Mouse (Mus musculus) cortical plate, adult 2 months (tissue): ENCODE data around the gene Endog. TPM values are rescaled to one million over a fixed set of nuclear protein-coding genes. Genes with fewer than 3 reads are reported as not detected.
"Not testable (repeated sequence)": the region's sequence is repeated elsewhere in the genome, so short reads cannot be mapped to it uniquely, and the experiment has no call there.

ENCODE experiments used
- H3K27ac ChIP-seq: fragments of 200-500 bp; 2 replicates; pipeline ENCODE4 v1.5.1; 2012; ENCODE audit warnings: low read length, control low read depth, inconsistent platforms; ENCODE audit not compliant: insufficient read depth
- H3K4me1 ChIP-seq: fragments of 200-500 bp; 2 replicates; pipeline ENCODE4 v1.6.1; 2011; ENCODE audit warnings: low read length; ENCODE audit not compliant: control insufficient read depth, insufficient read depth
- H3K4me3 ChIP-seq: fragments of 200-500 bp; 2 replicates; pipeline ENCODE4 v1.5.1; 2011; ENCODE audit warnings: mild to moderate bottlenecking, low read length, control low read depth; ENCODE audit not compliant: insufficient read depth
- CTCF ChIP-seq: fragments of 200-500 bp; IDR thresholded peaks from 2 replicates; pipeline ENCODE4 v1.5.1; 2011; ENCODE audit warnings: mild to moderate bottlenecking, control low read depth, low read length; ENCODE audit not compliant: insufficient read depth; ENCODE audit errors: extremely low read depth
- POLR2A ChIP-seq: fragments of 200-500 bp; IDR thresholded peaks from 2 replicates; pipeline ENCODE4 v1.6.1; 2011; ENCODE audit warnings: mild to moderate bottlenecking, low read length, control low read depth; ENCODE audit not compliant: insufficient read depth; ENCODE audit errors: extremely low read depth
- polyA plus RNA-seq: library from polyadenylated mRNA; depleted of rRNA; stranded (reverse); fragments of >200 nt; gene quantifications from 2 replicates; pipeline ENCODE4 v1.2.3, GENCODE M21; 2012

Gene Endog
- polyA plus RNA-seq, 1 experiment = 33.4 TPM

- peak; percentile 99 for TF ChIP-seq POLR2A
- TF ChIP-seq CTCF = no peak
These were observed 37.5 kb upstream of the Endog start, which contains the start of gene Tbc1d13 for GRCm38 (mm10) chr2:30133613-30134377. Gene Tbc1d13 (plus strand): TSS chr2:30133746.

GRCm38 (mm10) chr2:30134378-30134711 lies 36.9 kb upstream of the Endog start:
- Histone ChIP-seq H3K4me3 (peak overlapping the region; percentile 67), H3K27ac (no peak overlapping the region), H3K4me1 (peaks cover 2% of the 10 kb centered on the region; the same call in 1 of the 2 replicates)
- TF ChIP-seq POLR2A = no peak
- TF ChIP-seq CTCF = no peak

More at GRCm38 (mm10) chr2:30133613-30134377, 37.5 kb upstream of the Endog start, which contains the start of gene Tbc1d13:
- Histone ChIP-seq H3K4me3 (peak within 1 kb of the TSS; percentile 67), H3K4me1 (peaks cover 2% of the 10 kb centered on the region; the same call in 1 of the 2 replicates), H3K27ac (peak within 1 kb of the TSS; percentile 36; the same call in 1 of the 2 replicates)

- TF ChIP-seq CTCF = no peak
- no peak for TF ChIP-seq POLR2A
- Histone ChIP-seq H3K4me3 (no peak overlapping the region), H3K4me1 (peaks cover 2% of the 10 kb centered on the region; the same call in 1 of the 2 replicates), H3K27ac (no peak overlapping the region)
These were observed 36.2 kb upstream of the Endog start for GRCm38 (mm10) chr2:30134928-30135620.

GRCm38 (mm10) chr2:30136458-30136857 lies 34.8 kb upstream of the Endog start:
- Histone ChIP-seq H3K4me3 (no peak overlapping the region), H3K27ac (no peak overlapping the region), H3K4me1 (peaks cover 2% of the 10 kb centered on the region; the same call in 1 of the 2 replicates)
- TF ChIP-seq POLR2A (no peak), CTCF (no peak)

- not testable (repeated sequence) for H3K27ac ChIP-seq, H3K4me1 ChIP-seq, H3K4me3 ChIP-seq
These were observed 31.3 kb upstream of the Endog start for GRCm38 (mm10) chr2:30140021-30140420.

GRCm38 (mm10) chr2:30144436-30144835 lies 26.9 kb upstream of the Endog start:
- H3K27ac ChIP-seq = no peak overlapping the region
- H3K4me3 ChIP-seq = no peak overlapping the region
- H3K4me1 ChIP-seq = no peaks in the 10 kb centered on the region
- TF ChIP-seq POLR2A (no peak), CTCF (no peak)

- no peaks in the 10 kb centered on the region for H3K4me1 ChIP-seq
- no peak overlapping the region for H3K27ac ChIP-seq
- no peak overlapping the region for H3K4me3 ChIP-seq
- TF ChIP-seq CTCF (no peak), POLR2A (no peak)
These were observed 23.8 kb upstream of the Endog start for GRCm38 (mm10) chr2:30147466-30147865.

- Histone ChIP-seq H3K4me3 (no peak overlapping the region), H3K27ac (no peak overlapping the region), H3K4me1 (no peaks in the 10 kb centered on the region)
- no peak for TF ChIP-seq POLR2A
- no peak for TF ChIP-seq CTCF
These were observed 19.5 kb upstream of the Endog start for GRCm38 (mm10) chr2:30151840-30152239.

- TF ChIP-seq POLR2A = no peak
- Histone ChIP-seq H3K4me3 (no peak overlapping the region), H3K4me1 (no peaks in the 10 kb centered on the region), H3K27ac (no peak overlapping the region)
These were observed 18.7 kb upstream of the Endog start for GRCm38 (mm10) chr2:30152616-30153015.

GRCm38 (mm10) chr2:30159871-30160270 lies 11.4 kb upstream of the Endog start:
- H3K4me3 ChIP-seq, H3K4me1 ChIP-seq, H3K27ac ChIP-seq: not testable (repeated sequence)
